Mouse (Mus musculus) inflammation-experienced regulatory T-cells, adult 6 months (primary cell): ENCODE data around the gene Zbtb20. TPM values are rescaled to one million over a fixed set of nuclear protein-coding genes. Genes with fewer than 3 reads are reported as not detected.

Experiments used
- ATAC-seq: one replicate; pipeline ENCODE4 v1.8.0; 2017
- polyA plus RNA-seq, 3 experiments: library from polyadenylated mRNA; unstranded; fragments of 100-300 nt; shearing (Covaris generic); gene quantifications; one replicate each; pipeline ENCODE4 v1.2.1; 2017

The Zbtb20 gene
- polyA plus RNA-seq, 3 experiments from 2014 or later: 32.1 to 97.7 (median 96.1) TPM

- ATAC-seq: no peak
Measured at GRCm38 (mm10) chr16:43400949-43401348, 525.3 kb downstream of the Zbtb20 start.

DNA sequence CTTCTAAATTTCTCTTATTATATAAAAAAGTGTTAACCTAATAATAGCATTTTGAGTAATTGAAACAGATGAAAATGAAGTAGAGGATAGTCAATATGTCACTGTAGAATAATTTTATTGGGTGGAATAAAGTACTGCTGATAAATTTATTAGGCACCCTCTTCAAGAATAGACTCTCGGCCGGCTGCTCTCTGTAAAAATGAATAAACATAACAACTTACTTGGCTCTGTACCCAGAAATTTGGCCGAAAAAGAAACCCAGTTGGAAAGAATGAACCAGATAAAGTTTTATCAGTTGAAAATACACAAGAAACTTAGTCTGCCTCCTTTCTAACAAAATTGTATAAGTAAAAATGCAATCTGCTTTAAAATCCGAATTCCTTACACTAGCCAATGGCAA lies 527.2 kb downstream of the Zbtb20 start:
- ATAC-seq: no peak

DNA sequence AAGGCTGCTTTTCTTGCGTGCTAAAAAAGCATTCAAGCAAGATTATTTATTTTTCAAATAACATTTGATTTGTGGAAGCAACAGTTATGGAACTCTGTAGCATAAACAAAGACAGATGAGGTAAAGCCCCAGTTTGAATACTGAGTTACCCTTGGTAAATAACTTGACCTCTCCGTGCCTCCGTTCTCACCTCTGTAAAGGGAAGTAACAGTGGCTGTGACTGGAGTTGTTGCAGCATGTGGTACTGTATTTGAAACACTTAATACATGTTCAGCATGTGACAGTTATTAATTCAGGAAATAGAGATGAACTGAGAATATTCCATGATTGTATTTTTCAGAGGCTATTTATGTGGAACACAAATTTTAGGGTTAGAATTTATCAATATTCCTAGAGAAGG lies 529.4 kb downstream of the Zbtb20 start:
- no peak for ATAC-seq

GRCm38 (mm10) chr16:43407594-43408142 lies 532.0 kb downstream of the Zbtb20 start:
- ATAC-seq: no peak

DNA sequence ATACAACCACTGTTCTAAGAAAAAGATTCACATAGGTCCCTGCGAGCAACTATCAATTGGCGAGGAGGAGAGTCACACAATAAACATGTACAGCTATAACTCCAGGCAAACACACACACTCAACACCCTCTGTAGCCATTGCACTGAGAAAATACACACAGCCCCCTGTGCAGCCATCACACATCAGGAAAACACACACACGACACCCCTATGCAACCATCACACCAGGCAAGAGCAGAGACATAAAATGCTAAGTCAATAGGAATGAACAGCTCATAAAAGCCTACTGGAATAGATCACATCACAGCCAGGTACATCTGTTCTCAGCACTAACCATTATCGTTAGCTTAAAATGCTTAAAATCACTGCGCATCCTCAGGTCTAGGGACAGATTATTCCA lies 532.9 kb downstream of the Zbtb20 start:
- ATAC-seq: no peak

DNA sequence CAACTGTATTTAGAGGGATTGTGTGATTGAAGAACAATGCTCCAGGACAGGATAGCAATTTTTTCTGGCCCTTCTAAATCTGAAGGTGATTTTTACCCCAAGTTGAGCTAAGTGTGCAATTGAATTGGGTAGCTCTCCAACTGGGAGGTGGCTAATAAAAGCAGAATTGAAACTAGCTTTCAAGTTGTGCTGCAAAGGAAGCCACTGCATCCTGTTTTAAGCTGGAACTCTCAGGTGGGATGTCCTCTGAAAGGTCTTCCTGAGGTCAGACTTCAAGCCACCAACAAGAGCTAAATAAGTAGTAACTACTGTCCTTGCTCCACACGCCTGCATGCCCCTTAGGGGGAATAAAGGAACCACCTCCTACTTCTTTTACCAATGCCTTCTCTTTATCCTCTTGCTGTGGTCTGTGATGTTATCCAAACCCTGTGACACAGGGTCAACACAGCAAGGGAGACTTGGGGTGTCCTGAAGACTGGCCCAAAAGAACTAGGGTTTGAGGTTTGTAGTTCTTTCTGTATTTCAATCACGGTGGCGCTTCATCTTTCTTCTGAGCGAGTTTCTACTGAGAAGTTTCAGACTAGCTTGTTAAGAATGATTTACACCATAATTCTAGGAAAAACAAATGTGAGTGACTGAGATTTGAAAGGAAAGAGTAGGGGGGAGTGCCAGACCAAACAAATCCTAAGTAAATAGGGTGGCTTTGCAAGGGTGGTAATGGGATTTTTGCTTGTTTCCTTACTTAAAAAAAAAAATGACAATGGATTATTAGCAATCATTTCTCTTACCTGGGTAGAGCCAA lies 533.6 kb downstream of the Zbtb20 start:
- ATAC-seq: no peak

DNA sequence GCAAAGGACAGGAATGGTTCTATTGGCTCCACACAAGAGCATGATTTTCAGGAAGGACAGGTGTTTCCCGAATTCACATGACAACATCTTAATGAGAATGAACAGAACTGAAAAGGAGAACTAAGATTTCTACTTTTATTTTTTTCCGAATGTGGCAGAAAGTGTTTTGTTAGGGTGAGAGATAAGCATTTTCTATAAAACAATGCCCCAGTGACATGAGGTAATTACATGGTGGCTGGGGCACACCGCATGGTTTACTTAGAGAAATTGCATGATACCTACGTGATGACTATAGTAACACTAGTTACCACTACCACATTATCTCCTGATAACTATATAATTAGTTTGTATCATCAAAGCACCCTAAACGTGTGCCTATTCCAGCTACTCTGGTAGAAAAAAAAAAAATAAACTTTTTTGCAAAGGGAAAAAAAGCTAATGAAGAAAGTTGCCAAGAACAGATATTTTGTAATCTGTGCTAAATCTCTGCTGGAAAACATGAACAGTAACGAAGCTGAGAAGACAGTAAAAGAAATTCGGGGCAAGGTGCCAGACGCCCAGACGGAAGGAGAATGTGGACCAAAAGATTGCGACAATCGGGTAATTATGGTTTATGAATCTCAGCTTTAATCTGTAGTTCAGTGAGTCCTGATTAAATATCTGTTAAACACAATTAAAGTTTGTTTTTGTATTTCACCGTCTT lies 534.4 kb downstream of the Zbtb20 start:
- ATAC-seq: no peak

DNA sequence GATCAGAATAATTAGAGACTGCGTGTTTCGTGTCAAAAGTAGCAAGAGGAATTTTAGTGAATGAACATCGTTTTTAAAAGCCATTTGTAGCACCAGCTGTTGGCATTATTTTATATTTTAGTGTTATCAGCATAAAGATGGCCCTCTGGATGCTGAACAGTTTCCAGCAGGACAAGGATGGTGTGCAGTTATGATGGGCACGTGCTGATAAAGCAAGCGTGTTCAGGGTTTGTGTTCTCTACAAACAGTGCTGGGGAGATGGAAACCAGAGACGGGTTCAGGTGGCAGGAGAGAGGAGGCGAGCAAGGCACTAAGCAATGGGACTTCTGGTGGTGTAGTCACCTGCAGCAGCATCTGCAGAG lies 534.9 kb downstream of the Zbtb20 start:
- no peak for ATAC-seq

DNA sequence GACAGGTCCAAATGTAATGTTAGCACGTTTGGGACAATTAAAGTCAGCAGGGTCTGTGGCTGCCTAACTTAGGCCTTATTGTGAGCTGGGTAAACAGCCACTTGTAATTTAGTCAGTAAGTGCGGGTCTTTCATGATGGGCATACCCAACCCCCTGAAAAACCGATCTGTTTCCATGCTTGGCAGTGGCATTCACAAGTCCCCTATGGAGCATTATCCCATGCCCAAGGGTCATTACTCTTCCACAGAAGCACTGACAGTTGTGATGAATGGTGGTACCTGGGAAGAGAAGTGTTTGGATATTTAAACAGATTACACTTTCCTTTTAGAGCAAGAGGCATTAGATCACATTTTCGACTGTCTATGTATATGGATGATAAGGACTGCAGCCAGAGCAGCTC lies 540.2 kb downstream of the Zbtb20 start:
- ATAC-seq: no peak

GRCm38 (mm10) chr16:43419923-43420322 lies 544.2 kb downstream of the Zbtb20 start:
- no peak for ATAC-seq

DNA sequence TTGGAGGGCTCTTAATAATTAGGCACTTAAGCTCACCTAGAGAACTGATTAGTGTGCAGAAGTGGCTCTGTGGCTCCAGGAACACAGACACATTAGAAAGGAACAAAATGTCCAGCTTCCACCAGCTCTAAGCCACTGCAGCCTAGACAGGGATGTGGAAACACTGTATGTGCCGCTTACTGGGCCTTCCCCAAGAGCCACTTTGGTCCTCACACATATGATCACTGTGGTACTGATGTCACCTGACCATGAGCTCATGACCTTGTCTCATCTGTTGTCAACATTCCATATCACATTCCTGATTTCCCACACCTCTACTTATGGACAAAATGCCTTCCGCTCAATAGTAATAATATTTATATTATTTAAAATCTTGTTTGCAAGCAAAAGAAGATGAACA lies 553.3 kb downstream of the Zbtb20 start:
- ATAC-seq: no peak

GRCm38 (mm10) chr16:43430030-43430429 lies 554.3 kb downstream of the Zbtb20 start:
- ATAC-seq: no peak

DNA sequence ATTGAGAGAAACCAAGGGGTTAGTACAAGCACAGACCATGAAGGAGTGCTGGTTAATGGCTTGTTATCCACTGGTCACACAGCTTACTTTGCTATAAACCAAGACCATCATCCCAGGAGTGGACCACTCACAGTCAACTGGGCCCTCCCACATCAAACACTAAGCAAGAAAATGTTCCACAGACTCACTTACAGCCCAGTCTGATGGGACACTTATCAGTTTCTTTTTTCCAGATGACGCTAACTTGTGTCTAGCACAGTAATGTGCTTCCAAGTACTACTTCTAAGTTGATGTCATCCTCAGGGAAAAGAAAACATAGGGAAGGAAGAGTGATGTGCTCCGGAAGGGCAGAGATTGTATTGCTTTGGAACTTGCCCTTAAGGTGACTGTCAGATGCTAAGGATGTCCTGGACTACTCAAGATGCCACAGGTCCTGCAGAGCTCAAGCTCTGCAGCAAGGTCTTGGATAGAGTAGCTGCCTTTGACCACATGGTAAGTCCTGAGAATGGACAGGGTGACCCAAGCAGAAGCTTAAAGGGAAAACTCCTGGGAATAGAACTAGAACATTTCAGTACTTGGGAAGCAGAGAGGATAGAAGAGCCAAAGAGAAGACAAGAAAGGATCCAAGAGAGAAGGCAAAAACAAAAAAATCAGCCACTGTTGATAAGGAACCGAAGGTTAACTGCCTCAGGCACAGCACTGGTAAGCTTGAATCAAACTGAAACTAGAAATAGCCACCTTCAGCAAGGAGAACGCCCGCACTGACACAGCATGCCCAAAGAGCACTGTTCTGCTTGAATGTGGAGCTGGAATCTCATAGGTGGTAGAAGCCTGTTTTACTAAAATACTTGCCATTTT lies 556.1 kb downstream of the Zbtb20 start:
- no peak for ATAC-seq

DNA sequence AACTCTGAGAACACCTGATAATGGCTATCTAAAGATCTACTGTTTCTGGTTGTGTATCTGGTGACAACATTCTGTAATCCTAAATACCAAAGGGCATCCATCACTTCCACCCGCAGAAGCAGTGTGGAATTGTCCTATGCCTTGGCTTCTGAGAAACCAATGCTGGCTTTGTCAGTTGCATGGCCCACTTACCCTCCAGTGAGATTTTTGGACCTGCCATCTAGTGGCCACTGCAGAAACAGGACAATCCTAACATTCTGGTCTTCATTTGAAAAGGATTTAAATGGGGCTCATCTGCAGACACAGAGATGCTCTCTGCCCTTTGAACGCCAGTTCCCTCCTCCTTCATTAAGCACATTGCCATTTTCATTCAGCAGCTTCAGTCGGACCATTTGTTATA lies 559.3 kb downstream of the Zbtb20 start:
- ATAC-seq: no peak

GRCm38 (mm10) chr16:43438878-43439371 lies 563.2 kb downstream of the Zbtb20 start:
- no peak for ATAC-seq

DNA sequence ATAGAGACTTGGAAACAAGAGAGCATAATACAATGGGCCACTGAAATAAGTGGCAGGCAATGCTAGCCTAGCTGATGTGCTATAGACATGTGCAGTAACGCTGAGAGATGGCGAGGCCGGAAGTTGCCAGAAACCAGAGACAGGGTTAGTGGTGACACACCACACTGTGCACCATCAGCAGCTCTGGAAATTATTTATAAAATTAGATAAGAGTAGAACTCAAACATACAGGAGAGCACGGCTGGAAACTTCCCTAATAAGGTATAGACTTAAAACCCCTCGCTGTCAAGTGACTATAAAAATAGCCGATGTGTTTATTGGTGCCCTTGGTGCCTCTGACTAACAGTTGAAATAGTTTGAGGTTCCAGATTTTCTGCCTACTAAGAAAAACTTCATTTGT lies 565.7 kb downstream of the Zbtb20 start:
- no peak for ATAC-seq

DNA sequence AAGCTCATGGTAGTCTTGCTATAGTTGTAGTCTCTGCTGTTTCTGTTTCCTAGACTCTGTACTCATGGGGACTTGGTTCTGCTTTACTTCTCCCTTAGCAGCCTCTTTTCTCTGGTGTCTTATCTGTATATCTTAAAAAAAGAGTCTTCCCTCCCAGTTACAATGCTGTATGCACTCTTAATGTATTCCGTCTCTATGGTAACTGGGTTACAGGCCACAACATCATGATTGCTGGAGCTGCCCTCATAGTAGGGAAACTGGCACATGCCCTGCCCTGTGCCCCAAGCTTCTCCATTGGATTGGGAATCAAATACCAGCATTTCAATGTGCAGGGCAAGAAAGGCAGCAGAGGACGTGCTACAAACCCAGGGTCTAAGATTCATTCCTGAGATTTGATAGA lies 567.4 kb downstream of the Zbtb20 start:
- no peak for ATAC-seq

- ATAC-seq: no peak
Measured at GRCm38 (mm10) chr16:43448141-43448981, 572.7 kb downstream of the Zbtb20 start.

DNA sequence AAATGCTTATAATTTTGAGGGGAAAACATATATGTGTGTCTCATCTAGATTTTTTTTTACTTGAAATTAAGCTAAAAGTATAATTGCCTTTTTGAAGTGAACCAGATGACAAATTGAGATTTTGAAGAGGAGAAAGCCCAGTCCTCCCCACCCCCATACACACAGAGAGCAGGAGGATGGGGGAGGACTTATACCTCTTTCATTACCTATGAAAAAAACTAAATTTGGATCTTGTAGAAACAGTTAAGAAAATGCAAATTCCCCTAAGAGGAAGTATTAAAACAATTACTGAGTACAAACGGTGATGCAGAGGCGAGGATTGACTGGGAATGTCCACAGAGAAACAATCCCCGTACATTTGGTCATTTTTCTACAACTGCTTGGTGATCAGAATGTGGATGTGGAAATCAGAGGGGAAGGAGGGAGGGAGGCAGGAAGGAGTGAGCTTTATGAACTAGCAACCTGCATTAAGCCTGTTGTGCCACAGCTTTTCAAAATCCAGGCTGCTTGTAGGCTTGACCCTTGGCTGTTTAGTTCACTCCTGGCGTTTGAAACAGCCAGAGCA lies 578.8 kb downstream of the Zbtb20 start:
- ATAC-seq: no peak

- no peak for ATAC-seq
Measured at GRCm38 (mm10) chr16:43456446-43457172, 580.9 kb downstream of the Zbtb20 start.

DNA sequence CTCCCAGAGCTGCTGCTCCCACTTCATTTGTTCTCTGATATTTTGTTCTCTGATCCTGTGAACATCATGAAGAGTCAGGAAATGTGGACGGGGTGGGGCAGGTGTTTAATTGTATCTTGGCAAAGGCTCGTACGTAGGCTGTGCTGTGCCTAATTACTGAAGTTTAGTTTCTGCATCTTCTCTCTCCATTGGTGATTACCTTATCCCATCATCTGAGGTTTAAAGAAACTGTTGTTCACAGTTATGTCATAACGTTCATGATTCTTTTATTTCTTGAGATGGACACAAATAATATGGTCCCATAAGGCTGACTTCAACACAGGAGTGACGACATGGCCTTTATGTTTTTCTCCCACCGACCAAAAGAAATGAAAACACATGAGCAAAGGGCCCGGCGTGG lies 582.1 kb downstream of the Zbtb20 start:
- no peak for ATAC-seq
